Mouse (Mus musculus) liver, postnatal 0 days (tissue): ENCODE results near the gene Krt16.

Experiments
- CTCF ChIP-seq: sonication (generic); IDR thresholded peaks from 2 replicates; pipeline ENCODE4 v1.5.1; 2016; ENCODE audit warnings: antibody characterized with exemption, low read depth
- EP300 ChIP-seq: IDR thresholded peaks from 2 replicates; pipeline ENCODE4 v1.6.1; 2016; ENCODE audit warnings: antibody characterized with exemption, low read depth, mild to moderate bottlenecking

DNA sequence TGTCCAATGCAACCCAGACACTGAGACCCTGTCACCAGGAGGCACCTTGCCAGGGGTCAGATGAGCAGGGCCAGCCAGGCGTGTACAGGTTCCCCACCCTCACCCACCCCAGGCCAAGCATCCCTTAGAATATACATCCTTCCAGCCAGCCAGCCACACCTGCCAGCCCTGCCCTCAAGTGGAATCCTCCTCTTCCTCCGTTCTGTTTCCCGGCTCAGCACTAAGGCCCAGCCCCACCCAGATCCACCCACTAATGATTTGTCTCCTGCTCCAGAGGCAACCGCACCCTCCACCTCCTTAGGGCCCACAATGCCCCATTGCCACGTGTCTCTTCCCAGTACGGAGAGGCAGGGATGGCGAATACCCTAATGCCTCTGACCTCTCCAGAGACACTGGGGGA, 26.0 kb upstream of the Krt16 start:
- TF ChIP-seq CTCF, result no peak
- no peak for TF ChIP-seq EP300
